Mouse (Mus musculus) CD8-positive naive resting alpha-beta T cell, adult 2 months (primary cell): ENCODE measurements around the gene Pitpnm3.

Source experiments
- DNase-seq, 2 experiments: peaks; one replicate each; pipeline ENCODE4 v3.0.0; 2022; ENCODE audit warnings: low read depth in 2 of 2, low spot score in 2 of 2

The Pitpnm3 gene

GRCm38 (mm10) chr11:72023581-72023980, 112.0 kb downstream of the Pitpnm3 start:
- no peak for DNase-seq

GRCm38 (mm10) chr11:72022827-72023226, 112.8 kb downstream of the Pitpnm3 start:
- DNase-seq: no peak

- DNase-seq: no peak
These were observed 114.6 kb downstream of the Pitpnm3 start for GRCm38 (mm10) chr11:72021015-72021414.

GRCm38 (mm10) chr11:72017253-72017601, 118.4 kb downstream of the Pitpnm3 start:
- no peak for DNase-seq

- no peak for DNase-seq
These were observed 118.9 kb downstream of the Pitpnm3 start for GRCm38 (mm10) chr11:72016518-72017252.

GRCm38 (mm10) chr11:72014674-72015073, 120.9 kb downstream of the Pitpnm3 start:
- DNase-seq: no peak

- DNase-seq: no peak
These were observed 123.6 kb downstream of the Pitpnm3 start for GRCm38 (mm10) chr11:72011955-72012354.

GRCm38 (mm10) chr11:72010940-72011722, 124.4 kb downstream of the Pitpnm3 start:
- DNase-seq: no peak

- DNase-seq: no peak
These were observed 125.2 kb downstream of the Pitpnm3 start for GRCm38 (mm10) chr11:72010367-72010766.

- DNase-seq: no peak
These were observed 130.0 kb downstream of the Pitpnm3 start for GRCm38 (mm10) chr11:72005547-72005946.

GRCm38 (mm10) chr11:72003171-72003570, 132.4 kb downstream of the Pitpnm3 start:
- no peak for DNase-seq

GRCm38 (mm10) chr11:72002138-72002853, 133.3 kb downstream of the Pitpnm3 start:
- DNase-seq: peak in 1 of 2 experiments; percentile 19

- DNase-seq: no peak
These were observed 135.4 kb downstream of the Pitpnm3 start for GRCm38 (mm10) chr11:72000194-72000593.
